Mouse (Mus musculus): ENCODE results near the gene Opn5.

- TF ChIP-seq POLR2A (IDR thresholded peaks at IDR 0.05; ENCODE audit: extremely low read depth, insufficient read depth, low read length) = no peak
- TF ChIP-seq CTCF (IDR thresholded peaks at IDR 0.05; ENCODE audit: low read depth, low read length) = no peak
Measured at GRCm38 (mm10) chr17:42509356-42510262, 101.6 kb downstream of the Opn5 start.

All from liver, adult 2 months (tissue).